Mouse (Mus musculus) MEL (cell line): ENCODE measurements around the gene Igsf9b.

Experiments used
- MXI1 ChIP-seq: IDR thresholded peaks from 2 replicates; pipeline ENCODE4 v1.6.1; 2011; ENCODE audit warnings: mild to moderate bottlenecking, low read depth, low read length, improper control_type of control experiment
- POLR2A ChIP-seq, 2 experiments: IDR thresholded peaks; 2 replicates each; pipeline ENCODE4 v1.6.1; 2011 to 2012; ENCODE audit warnings: low read length in 2 of 2, mild to moderate bottlenecking in 2 of 2, control low read depth in 1 of 2, improper control_type of control experiment in 1 of 2, low read depth in 1 of 2, moderate library complexity in 1 of 2; ENCODE audit not compliant: control insufficient read depth in 1 of 2, insufficient read depth in 1 of 2, poor library complexity in 1 of 2
- ZNF384 ChIP-seq: IDR thresholded peaks from 2 replicates; pipeline ENCODE4 v1.6.1; 2012; ENCODE audit warnings: low read depth, mild to moderate bottlenecking, inconsistent platforms, low read length, improper control_type of control experiment

DNA sequence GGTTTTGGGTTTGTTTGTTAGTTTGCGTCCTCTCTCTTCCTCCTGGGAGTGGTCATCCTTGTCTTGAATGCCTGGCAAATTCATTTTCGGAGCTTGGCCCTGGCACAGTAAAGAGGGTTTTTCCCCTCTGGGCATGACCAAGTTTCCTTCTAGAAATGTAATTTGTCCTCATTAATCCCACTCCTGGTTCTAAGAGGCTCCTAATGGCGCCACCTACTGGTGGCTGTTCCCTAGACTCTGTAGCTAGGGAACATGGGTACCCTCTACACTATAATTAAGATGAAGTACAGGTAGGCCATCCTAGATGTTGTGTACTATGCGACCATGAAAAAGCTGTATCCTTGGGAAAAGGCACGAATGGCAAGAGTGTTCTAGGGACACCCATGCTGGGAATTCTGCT is 11.6 kb upstream of the Igsf9b start:
- TF ChIP-seq ZNF384, result no peak
- no peak for TF ChIP-seq POLR2A (IDR thresholded peaks at IDR 0.05; ENCODE audit: control insufficient read depth in 1 of 2, insufficient read depth in 1 of 2, low read depth in 1 of 2, low read length in 2 of 2, poor library complexity in 1 of 2)
- TF ChIP-seq MXI1, result no peak
